Mouse (Mus musculus): ENCODE data around the gene Sec14l2. TPM values are rescaled to one million over a fixed set of nuclear protein-coding genes. Genes with fewer than 3 reads are reported as not detected.

The Sec14l2 gene
- polyA plus RNA-seq, 1 experiment from 2014 or later = 12.0 TPM

DNA sequence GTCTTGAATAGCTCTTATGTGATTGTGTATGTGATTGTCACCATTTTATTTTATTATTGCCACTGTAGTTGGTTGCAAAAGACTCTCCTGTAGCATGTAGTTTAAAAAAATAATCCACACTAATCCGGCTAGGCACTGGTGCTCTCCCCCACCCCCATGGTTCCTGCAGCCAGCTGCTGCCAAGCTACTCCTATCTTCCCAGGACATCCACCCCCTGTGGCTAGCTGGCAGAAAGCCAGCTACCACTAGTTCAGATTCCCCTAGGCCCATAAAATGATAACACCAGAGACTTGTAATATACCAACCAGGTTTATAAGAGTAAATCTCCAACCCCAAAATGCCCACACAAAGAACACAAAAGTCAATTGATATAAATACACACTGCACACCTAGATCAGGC is 37.0 kb downstream of the Sec14l2 start:
- 30% methylated on average over 1 of the region's 1 CpGs for WGBS (ENCODE audit: insufficient replicate concordance)
- H3K9me3 ChIP-seq (replicated peaks; ENCODE audit: control insufficient read depth, low read length) = peaks cover 4% of the 10 kb centered on the region
- H3K4me2 ChIP-seq (ENCODE audit: low read depth, low read length) = no peak overlapping the region
- no peak overlapping the region for H3K4me3 ChIP-seq (ENCODE audit: low read depth, low read length)
- no peaks in the 10 kb centered on the region for H3K4me1 ChIP-seq (ENCODE audit: control insufficient read depth, low read depth, low read length)
- peaks cover 5% of the 10 kb centered on the region for H3K36me3 ChIP-seq (ENCODE audit: control insufficient read depth, insufficient read depth)
- H3K27me3 ChIP-seq (ENCODE audit: control insufficient read depth, insufficient read depth, low read depth, low read length) = no peaks in the 10 kb centered on the region
- no peak overlapping the region for H3K9ac ChIP-seq (ENCODE audit: low read depth, low read length)
- ATAC-seq (ENCODE audit: low read depth) = no peak
- no peak overlapping the region for H3K27ac ChIP-seq (ENCODE audit: low read length)

DNA sequence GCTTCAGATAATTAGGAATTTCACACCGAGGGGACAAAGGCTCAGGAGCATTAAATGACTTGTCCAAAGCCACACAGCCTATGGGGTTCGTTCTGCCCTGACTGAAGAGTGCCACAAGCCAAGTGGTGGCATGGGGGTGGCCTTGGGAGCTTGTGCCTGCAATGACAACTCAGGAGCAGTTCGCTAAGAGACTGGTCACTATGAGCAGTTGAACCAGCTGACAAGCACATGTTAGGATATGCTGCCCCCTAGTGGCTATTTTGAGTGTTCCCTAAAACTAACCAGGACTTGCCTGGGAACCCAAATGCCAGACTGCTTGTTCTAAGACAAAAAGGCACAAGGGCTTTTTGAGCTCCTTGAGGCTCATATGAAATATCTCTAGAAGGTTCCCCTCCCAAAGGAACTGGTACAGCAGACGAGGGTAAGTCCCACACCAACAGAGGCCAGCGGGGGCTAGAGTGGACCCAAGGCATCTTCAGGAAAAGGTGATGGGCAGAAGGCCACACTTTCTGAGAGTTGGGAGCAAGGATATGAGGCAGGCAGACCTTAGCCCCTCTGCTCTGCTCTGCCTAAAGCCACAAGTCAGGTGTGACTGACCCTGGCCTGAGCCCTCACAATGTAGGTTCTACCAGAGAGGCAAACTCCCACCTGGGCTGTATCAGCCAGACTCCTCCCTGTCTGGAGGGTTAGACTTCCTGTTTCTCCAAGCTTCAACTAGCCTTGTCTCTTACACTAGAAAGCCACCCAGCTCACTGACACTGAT is 39.7 kb downstream of the Sec14l2 start:
- ATAC-seq (ENCODE audit: low read depth) = no peak
- no peak overlapping the region for H3K4me3 ChIP-seq (ENCODE audit: low read depth, low read length)
- H3K27me3 ChIP-seq (ENCODE audit: control insufficient read depth, insufficient read depth, low read depth, low read length) = no peaks in the 10 kb centered on the region
- H3K9ac ChIP-seq (ENCODE audit: low read depth, low read length) = no peak overlapping the region
- H3K9me3 ChIP-seq (replicated peaks; ENCODE audit: control insufficient read depth, low read length) = no peaks in the 10 kb centered on the region
- no peaks in the 10 kb centered on the region for H3K4me1 ChIP-seq (ENCODE audit: control insufficient read depth, low read depth, low read length)
- no peaks in the 10 kb centered on the region for H3K36me3 ChIP-seq (ENCODE audit: control insufficient read depth, insufficient read depth)
- no peak overlapping the region for H3K27ac ChIP-seq (ENCODE audit: low read length)
- H3K4me2 ChIP-seq (ENCODE audit: low read depth, low read length) = no peak overlapping the region
- WGBS (ENCODE audit: insufficient replicate concordance) = 30% methylated on average over 5 of the region's 5 CpGs

- Histone ChIP-seq H3K27me3 (ENCODE audit: control insufficient read depth, insufficient read depth, low read depth, low read length) (no peaks in the 10 kb centered on the region), H3K9ac (ENCODE audit: low read depth, low read length) (no peak overlapping the region), H3K36me3 (ENCODE audit: control insufficient read depth, insufficient read depth) (no peaks in the 10 kb centered on the region), H3K4me2 (ENCODE audit: low read depth, low read length) (no peak overlapping the region), H3K27ac (ENCODE audit: low read length) (no peak overlapping the region), H3K4me1 (ENCODE audit: control insufficient read depth, low read depth, low read length) (no peaks in the 10 kb centered on the region), H3K4me3 (ENCODE audit: low read depth, low read length) (no peak overlapping the region), H3K9me3 (replicated peaks; ENCODE audit: control insufficient read depth, low read length) (no peaks in the 10 kb centered on the region)
- 7% methylated on average over 4 of the region's 4 CpGs for WGBS (ENCODE audit: insufficient replicate concordance)
- no peak for ATAC-seq (ENCODE audit: low read depth)
These were observed 43.0 kb downstream of the Sec14l2 start for GRCm38 (mm10) chr11:4080219-4080618.

- Histone ChIP-seq H3K27me3 (ENCODE audit: control insufficient read depth, insufficient read depth, low read depth, low read length) (no peaks in the 10 kb centered on the region), H3K27ac (ENCODE audit: low read length) (no peak overlapping the region), H3K4me1 (ENCODE audit: control insufficient read depth, low read depth, low read length) (no peaks in the 10 kb centered on the region), H3K9me3 (replicated peaks; ENCODE audit: control insufficient read depth, low read length) (no peaks in the 10 kb centered on the region), H3K4me3 (ENCODE audit: low read depth, low read length) (no peak overlapping the region), H3K36me3 (ENCODE audit: control insufficient read depth, insufficient read depth) (no peaks in the 10 kb centered on the region), H3K9ac (ENCODE audit: low read depth, low read length) (no peak overlapping the region), H3K4me2 (ENCODE audit: low read depth, low read length) (no peak overlapping the region)
- WGBS (ENCODE audit: insufficient replicate concordance) = 58% methylated on average over 7 of the region's 7 CpGs
- ATAC-seq (ENCODE audit: low read depth) = no peak
These were observed 44.8 kb downstream of the Sec14l2 start for GRCm38 (mm10) chr11:4078267-4078933.

DNA sequence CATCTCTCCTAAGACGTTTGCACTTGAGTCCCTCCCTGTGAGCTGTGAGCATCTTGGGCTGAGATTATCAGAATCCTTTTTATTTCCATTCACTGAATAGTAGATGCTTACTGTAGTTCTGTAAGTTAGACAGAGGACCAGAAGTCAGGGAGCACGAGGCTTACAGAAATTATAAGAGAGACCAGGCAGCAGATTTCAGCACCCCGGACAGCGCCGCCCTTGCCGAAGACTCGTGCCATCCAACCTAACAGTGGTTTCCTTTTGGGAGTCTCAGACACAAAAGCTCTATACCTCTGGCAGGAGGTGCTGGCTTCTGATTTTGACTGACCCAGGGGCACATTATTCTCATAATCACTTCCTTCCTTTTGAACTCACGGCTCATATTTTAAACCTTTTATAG is 46.6 kb downstream of the Sec14l2 start:
- no peaks in the 10 kb centered on the region for H3K9me3 ChIP-seq (replicated peaks; ENCODE audit: control insufficient read depth, low read length)
- no peaks in the 10 kb centered on the region for H3K4me1 ChIP-seq (ENCODE audit: control insufficient read depth, low read depth, low read length)
- H3K4me3 ChIP-seq (ENCODE audit: low read depth, low read length) = no peak overlapping the region
- ATAC-seq (ENCODE audit: low read depth) = no peak
- H3K27me3 ChIP-seq (ENCODE audit: control insufficient read depth, insufficient read depth, low read depth, low read length) = no peaks in the 10 kb centered on the region
- no peaks in the 10 kb centered on the region for H3K36me3 ChIP-seq (ENCODE audit: control insufficient read depth, insufficient read depth)
- WGBS (ENCODE audit: insufficient replicate concordance) = 11% methylated on average over 8 of the region's 8 CpGs
- H3K4me2 ChIP-seq (ENCODE audit: low read depth, low read length) = no peak overlapping the region
- H3K9ac ChIP-seq (ENCODE audit: low read depth, low read length) = no peak overlapping the region
- no peak overlapping the region for H3K27ac ChIP-seq (ENCODE audit: low read length)

GRCm38 (mm10) chr11:4069664-4070063 is 53.6 kb downstream of the Sec14l2 start:
- Histone ChIP-seq H3K4me2 (ENCODE audit: low read depth, low read length) (no peak overlapping the region), H3K27me3 (ENCODE audit: control insufficient read depth, insufficient read depth, low read depth, low read length) (no peaks in the 10 kb centered on the region), H3K4me1 (ENCODE audit: control insufficient read depth, low read depth, low read length) (no peaks in the 10 kb centered on the region), H3K9ac (ENCODE audit: low read depth, low read length) (no peak overlapping the region), H3K27ac (ENCODE audit: low read length) (no peak overlapping the region), H3K36me3 (ENCODE audit: control insufficient read depth, insufficient read depth) (no peaks in the 10 kb centered on the region), H3K4me3 (ENCODE audit: low read depth, low read length) (no peak overlapping the region), H3K9me3 (replicated peaks; ENCODE audit: control insufficient read depth, low read length) (no peaks in the 10 kb centered on the region)
- 45% methylated on average over 1 of the region's 1 CpGs for WGBS (ENCODE audit: insufficient replicate concordance)
- ATAC-seq (ENCODE audit: low read depth) = no peak

DNA sequence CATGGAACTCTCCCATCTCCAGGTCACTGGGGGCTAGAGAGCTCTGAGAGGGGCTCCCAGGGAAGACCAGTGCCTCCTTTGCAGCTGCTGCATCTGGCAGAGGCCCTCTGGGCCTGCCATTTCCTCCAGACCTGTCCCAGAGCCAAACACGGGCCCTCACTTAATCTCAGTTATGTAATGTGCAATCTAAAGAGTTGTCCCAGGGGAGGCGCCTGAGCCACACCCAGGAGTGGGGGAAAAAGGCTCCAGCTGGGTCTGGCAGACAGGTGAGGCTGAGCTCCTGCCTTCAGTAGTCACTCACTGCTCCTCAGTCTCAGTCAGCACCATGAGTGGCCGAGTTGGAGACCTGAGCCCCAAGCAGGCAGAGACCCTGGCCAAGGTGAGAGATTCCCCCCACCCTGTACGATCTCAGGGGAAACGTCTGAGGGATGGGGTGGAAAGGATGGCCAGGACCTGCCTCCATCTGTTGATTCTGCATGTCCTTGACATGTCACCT is 58.5 kb downstream of the Sec14l2 start, which contains the start of gene Sec14l3:
TSS of gene Sec14l3 (plus strand) at position 215 of the 496 bp plus-strand sequence.
- H3K9me3 ChIP-seq (replicated peaks; ENCODE audit: control insufficient read depth, low read length) = no peaks in the 10 kb centered on the region
- 32% methylated on average over 5 of the region's 5 CpGs for WGBS (ENCODE audit: insufficient replicate concordance)
- no peak within 1 kb of the TSS for H3K4me2 ChIP-seq (ENCODE audit: low read depth, low read length)

GRCm38 (mm10) chr11:4062981-4063380 is 60.2 kb downstream of the Sec14l2 start:
- no peaks in the 10 kb centered on the region for H3K36me3 ChIP-seq (ENCODE audit: control insufficient read depth, insufficient read depth)
- no peaks in the 10 kb centered on the region for H3K4me1 ChIP-seq (ENCODE audit: control insufficient read depth, low read depth, low read length)
- no peak overlapping the region for H3K4me3 ChIP-seq (ENCODE audit: low read depth, low read length)
- H3K27me3 ChIP-seq (ENCODE audit: control insufficient read depth, insufficient read depth, low read depth, low read length) = no peaks in the 10 kb centered on the region
- no peak for ATAC-seq (ENCODE audit: low read depth)
- no peaks in the 10 kb centered on the region for H3K9me3 ChIP-seq (replicated peaks; ENCODE audit: control insufficient read depth, low read length)
- H3K4me2 ChIP-seq (ENCODE audit: low read depth, low read length) = no peak overlapping the region
- no peak overlapping the region for H3K27ac ChIP-seq (ENCODE audit: low read length)
- 48% methylated on average over 6 of the region's 6 CpGs for WGBS (ENCODE audit: insufficient replicate concordance)
- H3K9ac ChIP-seq (ENCODE audit: low read depth, low read length) = no peak overlapping the region

More for the DNA sequence above, 58.5 kb downstream of the Sec14l2 start, which contains the start of gene Sec14l3:
- H3K36me3 ChIP-seq (ENCODE audit: control insufficient read depth, insufficient read depth) = no peaks in the 10 kb centered on the region
- H3K9ac ChIP-seq (ENCODE audit: low read depth, low read length) = no peak within 1 kb of the TSS
- no peak for ATAC-seq (ENCODE audit: low read depth)
- H3K27ac ChIP-seq (ENCODE audit: low read length) = no peak within 1 kb of the TSS
- no peaks in the 10 kb centered on the region for H3K4me1 ChIP-seq (ENCODE audit: control insufficient read depth, low read depth, low read length)
- H3K27me3 ChIP-seq (ENCODE audit: control insufficient read depth, insufficient read depth, low read depth, low read length) = no peaks in the 10 kb centered on the region
- H3K4me3 ChIP-seq (ENCODE audit: low read depth, low read length) = no peak within 1 kb of the TSS

- Histone ChIP-seq H3K9me3 (replicated peaks; ENCODE audit: control insufficient read depth, low read length) (no peaks in the 10 kb centered on the region), H3K9ac (ENCODE audit: low read depth, low read length) (no peak overlapping the region), H3K36me3 (ENCODE audit: control insufficient read depth, insufficient read depth) (no peaks in the 10 kb centered on the region), H3K4me3 (ENCODE audit: low read depth, low read length) (no peak overlapping the region), H3K27me3 (ENCODE audit: control insufficient read depth, insufficient read depth, low read depth, low read length) (no peaks in the 10 kb centered on the region), H3K4me1 (ENCODE audit: control insufficient read depth, low read depth, low read length) (no peaks in the 10 kb centered on the region), H3K4me2 (ENCODE audit: low read depth, low read length) (no peak overlapping the region), H3K27ac (ENCODE audit: low read length) (no peak overlapping the region)
- WGBS (ENCODE audit: insufficient replicate concordance) = 77% methylated on average over 4 of the region's 4 CpGs
- ATAC-seq (ENCODE audit: low read depth) = no peak
These were observed 60.7 kb downstream of the Sec14l2 start for GRCm38 (mm10) chr11:4062523-4062922.

Data from liver, embryonic 16.5 days (tissue).